Mouse (Mus musculus): ENCODE measurements around the gene Adam11. TPM values are rescaled to one million over a fixed set of nuclear protein-coding genes. Genes with fewer than 3 reads are reported as not detected.

Gene Adam11
- polyA plus RNA-seq, 1 experiment: 0.40 TPM

DNA sequence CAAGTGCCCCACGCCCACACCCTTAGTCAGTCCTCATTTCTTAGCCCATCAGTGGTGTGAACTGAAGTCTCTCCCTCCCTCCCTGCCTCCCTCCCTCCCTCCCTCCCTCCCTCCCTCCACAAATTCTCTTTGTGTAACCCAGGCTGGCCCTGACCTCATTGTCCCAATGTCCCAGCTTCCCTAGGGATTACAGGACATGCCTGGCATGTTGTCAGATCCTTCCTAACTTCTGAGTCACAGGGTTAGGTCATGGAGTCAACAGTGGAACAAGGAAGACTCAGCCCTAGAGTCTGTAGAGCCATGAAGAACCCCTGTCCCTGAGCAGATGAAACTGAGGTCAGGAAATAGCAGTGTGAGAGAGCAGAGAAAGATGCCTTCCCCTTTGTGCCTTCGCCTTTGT is 11.5 kb upstream of the Adam11 start:
- TF ChIP-seq POLR2A (IDR thresholded peaks at IDR 0.05; ENCODE audit: low read depth, low read length) (no peak), CTCF (IDR thresholded peaks at IDR 0.05; ENCODE audit: borderline replicate concordance, insufficient read depth, low read length) (no peak)

DNA sequence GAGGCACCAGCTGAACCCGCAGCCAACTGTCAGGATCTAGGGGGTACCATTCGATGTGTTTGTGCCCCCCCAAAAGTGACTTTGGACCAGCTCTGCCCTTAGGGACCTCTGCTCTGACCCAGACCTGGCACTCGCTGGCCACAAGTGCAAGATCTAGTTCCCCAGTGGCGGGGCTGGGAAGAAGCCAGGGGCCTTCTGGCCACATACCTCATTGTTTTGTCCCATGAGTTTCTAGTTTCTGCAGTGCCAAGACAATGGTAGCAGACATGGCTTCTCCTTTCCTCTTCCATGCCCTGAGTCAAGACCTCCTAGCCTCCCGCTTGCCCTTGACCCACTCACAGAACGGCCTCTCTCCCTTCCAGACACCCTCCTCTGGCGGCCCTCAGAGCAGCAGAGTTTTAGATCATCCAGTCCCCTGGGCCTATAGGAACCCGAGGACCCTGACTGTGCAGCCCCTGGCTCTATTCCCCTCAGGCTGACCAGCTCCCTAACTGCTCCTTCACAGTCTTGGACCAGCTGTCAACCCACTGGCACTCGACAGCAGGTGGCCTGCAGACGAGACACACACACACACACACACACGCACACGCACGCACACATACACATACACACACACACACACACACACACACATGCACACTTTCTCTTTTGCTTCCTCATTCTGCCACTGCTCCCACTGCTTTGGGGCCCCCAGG is 8.2 kb upstream of the Adam11 start:
- H3K27ac ChIP-seq (ENCODE audit: insufficient read depth, low read length): no peak overlapping the region
- no peak overlapping the region for H3K4me3 ChIP-seq (ENCODE audit: insufficient read depth, low read length)
- TF ChIP-seq CTCF (IDR thresholded peaks at IDR 0.05; ENCODE audit: borderline replicate concordance, insufficient read depth, low read length): no peak
- no peak for TF ChIP-seq POLR2A (IDR thresholded peaks at IDR 0.05; ENCODE audit: low read depth, low read length)
- H3K4me1 ChIP-seq (ENCODE audit: control insufficient read depth, insufficient read depth, low read length): peaks cover 5% of the 10 kb centered on the region; the same call in 1 of the 2 replicates

More for the DNA sequence above, 11.5 kb upstream of the Adam11 start:
- no peak overlapping the region for H3K27ac ChIP-seq (ENCODE audit: insufficient read depth, low read length)
- peaks cover 5% of the 10 kb centered on the region; the same call in 1 of the 2 replicates for H3K4me1 ChIP-seq (ENCODE audit: control insufficient read depth, insufficient read depth, low read length)
- H3K4me3 ChIP-seq (ENCODE audit: insufficient read depth, low read length): no peak overlapping the region

- TF ChIP-seq POLR2A (IDR thresholded peaks at IDR 0.05; ENCODE audit: low read depth, low read length): no peak
- TF ChIP-seq CTCF (IDR thresholded peaks at IDR 0.05; ENCODE audit: borderline replicate concordance, insufficient read depth, low read length): no peak
- peaks cover 5% of the 10 kb centered on the region; the same call in 1 of the 2 replicates for H3K4me1 ChIP-seq (ENCODE audit: control insufficient read depth, insufficient read depth, low read length)
- no peak overlapping the region for H3K27ac ChIP-seq (ENCODE audit: insufficient read depth, low read length)
- no peak overlapping the region for H3K4me3 ChIP-seq (ENCODE audit: insufficient read depth, low read length)
Measured at GRCm38 (mm10) chr11:102753591-102754324, 7.5 kb upstream of the Adam11 start.

GRCm38 (mm10) chr11:102754416-102754815 is 6.8 kb upstream of the Adam11 start:
- Histone ChIP-seq H3K27ac (ENCODE audit: insufficient read depth, low read length) (no peak overlapping the region), H3K4me3 (ENCODE audit: insufficient read depth, low read length) (no peak overlapping the region), H3K4me1 (ENCODE audit: control insufficient read depth, insufficient read depth, low read length) (peaks cover 5% of the 10 kb centered on the region; the same call in 1 of the 2 replicates)
- TF ChIP-seq CTCF (IDR thresholded peaks at IDR 0.05; ENCODE audit: borderline replicate concordance, insufficient read depth, low read length): no peak
- no peak for TF ChIP-seq POLR2A (IDR thresholded peaks at IDR 0.05; ENCODE audit: low read depth, low read length)

DNA sequence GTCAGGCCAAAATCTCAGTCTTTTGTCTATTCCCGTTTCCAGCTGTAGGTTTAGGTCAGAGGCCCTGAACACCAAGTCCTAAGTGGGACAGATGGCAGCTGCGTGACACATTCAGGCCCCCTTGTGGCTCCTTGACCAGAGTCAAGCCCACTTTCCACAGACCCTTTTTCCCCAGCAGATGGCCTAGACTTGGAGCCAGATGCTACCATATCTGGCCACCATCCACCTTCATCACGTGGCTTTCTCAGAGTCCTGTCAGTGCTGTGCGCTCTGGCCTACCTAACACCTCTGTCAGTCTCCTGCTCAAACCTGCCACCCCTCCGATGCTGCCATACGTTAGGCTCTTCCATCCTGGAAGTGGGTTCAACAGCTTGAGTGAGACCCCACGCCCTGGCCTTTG is 5.8 kb upstream of the Adam11 start:
- no peaks in the 10 kb centered on the region for H3K4me1 ChIP-seq (ENCODE audit: control insufficient read depth, insufficient read depth, low read length)
- no peak overlapping the region for H3K27ac ChIP-seq (ENCODE audit: insufficient read depth, low read length)
- TF ChIP-seq CTCF (IDR thresholded peaks at IDR 0.05; ENCODE audit: borderline replicate concordance, insufficient read depth, low read length) (no peak), POLR2A (IDR thresholded peaks at IDR 0.05; ENCODE audit: low read depth, low read length) (no peak)
- H3K4me3 ChIP-seq (ENCODE audit: insufficient read depth, low read length): no peak overlapping the region

DNA sequence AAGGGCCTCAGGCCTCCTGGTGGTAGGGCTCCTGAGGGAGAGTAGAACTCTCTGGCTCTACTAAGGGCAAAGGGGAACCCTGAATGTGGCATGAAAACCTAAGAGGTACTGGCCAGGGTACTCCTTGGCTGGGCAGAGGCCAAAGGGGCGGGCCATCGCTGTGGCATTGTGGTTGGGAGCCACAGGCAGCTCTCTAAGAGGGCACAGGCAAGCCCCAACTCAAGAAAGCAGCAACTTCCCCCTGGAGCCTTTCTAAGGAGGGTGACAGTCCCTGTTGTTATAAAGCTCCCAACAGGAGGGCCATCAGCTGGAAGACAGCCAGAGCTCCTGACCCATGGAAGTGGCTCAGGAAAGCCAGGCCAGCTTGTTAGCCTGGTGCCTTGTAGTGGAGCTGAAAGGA is 2.3 kb upstream of the Adam11 start:
- Histone ChIP-seq H3K27ac (ENCODE audit: insufficient read depth, low read length) (no peak overlapping the region), H3K4me3 (ENCODE audit: insufficient read depth, low read length) (no peak overlapping the region), H3K4me1 (ENCODE audit: control insufficient read depth, insufficient read depth, low read length) (no peaks in the 10 kb centered on the region)
- TF ChIP-seq POLR2A (IDR thresholded peaks at IDR 0.05; ENCODE audit: low read depth, low read length): no peak
- TF ChIP-seq CTCF (IDR thresholded peaks at IDR 0.05; ENCODE audit: borderline replicate concordance, insufficient read depth, low read length): no peak

- TF ChIP-seq POLR2A (IDR thresholded peaks at IDR 0.05; ENCODE audit: low read depth, low read length): no peak
- TF ChIP-seq CTCF (IDR thresholded peaks at IDR 0.05; ENCODE audit: borderline replicate concordance, insufficient read depth, low read length): no peak
Measured at GRCm38 (mm10) chr11:102760805-102761308, 382 bp upstream of the Adam11 start.

DNA sequence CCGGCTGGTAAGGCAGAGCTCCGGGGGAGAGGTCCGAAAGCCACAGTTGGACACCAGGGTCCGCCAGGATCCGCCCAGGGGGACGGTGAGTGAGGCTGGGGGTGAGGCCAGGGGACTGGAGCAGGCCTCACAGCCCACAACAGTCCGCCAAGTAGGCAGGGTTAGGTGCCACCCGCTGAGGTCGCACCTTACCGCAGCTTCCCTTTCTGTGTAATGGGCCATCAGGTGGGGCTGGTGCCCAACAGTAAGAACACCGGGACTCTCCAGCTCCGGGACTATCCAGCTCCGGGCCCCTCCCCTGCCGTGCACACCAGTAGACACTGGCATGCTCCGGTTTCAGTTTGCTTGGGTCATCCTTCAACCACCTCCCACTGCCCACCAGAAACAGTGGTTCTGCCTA is 1.0 kb downstream of the Adam11 start:
- Histone ChIP-seq H3K4me3 (ENCODE audit: insufficient read depth, low read length) (no peak overlapping the region), H3K27ac (ENCODE audit: insufficient read depth, low read length) (no peak overlapping the region), H3K4me1 (ENCODE audit: control insufficient read depth, insufficient read depth, low read length) (no peaks in the 10 kb centered on the region)
- TF ChIP-seq POLR2A (IDR thresholded peaks at IDR 0.05; ENCODE audit: low read depth, low read length) (no peak), CTCF (IDR thresholded peaks at IDR 0.05; ENCODE audit: borderline replicate concordance, insufficient read depth, low read length) (no peak)

More at GRCm38 (mm10) chr11:102760805-102761308, 382 bp upstream of the Adam11 start:
- Histone ChIP-seq H3K4me3 (ENCODE audit: insufficient read depth, low read length) (no peak overlapping the region), H3K27ac (ENCODE audit: insufficient read depth, low read length) (no peak overlapping the region), H3K4me1 (ENCODE audit: control insufficient read depth, insufficient read depth, low read length) (no peaks in the 10 kb centered on the region)

- no peak overlapping the region for H3K27ac ChIP-seq (ENCODE audit: insufficient read depth, low read length)
- H3K4me3 ChIP-seq (ENCODE audit: insufficient read depth, low read length): no peak overlapping the region
- TF ChIP-seq POLR2A (IDR thresholded peaks at IDR 0.05; ENCODE audit: low read depth, low read length): no peak
- no peak for TF ChIP-seq CTCF (IDR thresholded peaks at IDR 0.05; ENCODE audit: borderline replicate concordance, insufficient read depth, low read length)
- no peaks in the 10 kb centered on the region for H3K4me1 ChIP-seq (ENCODE audit: control insufficient read depth, insufficient read depth, low read length)
Measured at GRCm38 (mm10) chr11:102763009-102763767, 1.9 kb downstream of the Adam11 start.
